Mouse (Mus musculus): ENCODE results near the gene Rit1. TPM values are rescaled to one million over a fixed set of nuclear protein-coding genes. Genes with fewer than 3 reads are reported as not detected.
"Not testable (repeated sequence)": the region's sequence is repeated elsewhere in the genome, so short reads cannot be mapped to it uniquely, and the experiment has no call there.

Gene Rit1
- polyA plus RNA-seq, 1 experiment from 2014 or later, result 36.0 TPM

GRCm38 (mm10) chr3:88746871-88747231 lies 30.2 kb downstream of the Rit1 start:
- WGBS, result 95% methylated on average over 4 of the region's 4 CpGs
- no peak overlapping the region for H3K4me3 ChIP-seq (ENCODE audit: low read depth, low read length)
- no peak for DNase-seq (ENCODE audit: low spot score)

GRCm38 (mm10) chr3:88754283-88754682 lies 37.6 kb downstream of the Rit1 start:
- no peak for DNase-seq (ENCODE audit: low spot score)
- WGBS, result 80% methylated on average over 4 of the region's 4 CpGs
- no peaks in the 10 kb centered on the region for H3K27me3 ChIP-seq (ENCODE audit: control insufficient read depth, insufficient read depth, low read length)
- no peaks in the 10 kb centered on the region for H3K4me1 ChIP-seq (ENCODE audit: control insufficient read depth, insufficient read depth, low read length)
- H3K4me2 ChIP-seq (ENCODE audit: low read depth, severe bottlenecking), result no peak overlapping the region
- no peak overlapping the region for H3K4me3 ChIP-seq (ENCODE audit: low read depth, low read length)
- no peaks in the 10 kb centered on the region; the same call in 1 of the 2 replicates for H3K36me3 ChIP-seq (ENCODE audit: control insufficient read depth, insufficient read depth, low read length)
- H3K9ac ChIP-seq (ENCODE audit: low read length), result no peak overlapping the region
- no peaks in the 10 kb centered on the region for H3K9me3 ChIP-seq (ENCODE audit: control insufficient read depth, low read length)
- no peak overlapping the region for H3K27ac ChIP-seq (replicated peaks; ENCODE audit: low read depth, low read length)
- ATAC-seq (ENCODE audit: insufficient number of reproducible peaks, low FRiP score, low TSS enrichment, low read depth), result no peak

More at GRCm38 (mm10) chr3:88746871-88747231, 30.2 kb downstream of the Rit1 start:
- H3K27ac ChIP-seq (replicated peaks; ENCODE audit: low read depth, low read length), result no peak overlapping the region
- H3K9ac ChIP-seq (ENCODE audit: low read length), result no peak overlapping the region
- no peak overlapping the region for H3K4me2 ChIP-seq (ENCODE audit: low read depth, severe bottlenecking)
- peaks cover 6% of the 10 kb centered on the region; the same call in 1 of the 2 replicates for H3K9me3 ChIP-seq (ENCODE audit: control insufficient read depth, low read length)
- no peak for ATAC-seq (ENCODE audit: insufficient number of reproducible peaks, low FRiP score, low TSS enrichment, low read depth)
- no peaks in the 10 kb centered on the region for H3K27me3 ChIP-seq (ENCODE audit: control insufficient read depth, insufficient read depth, low read length)
- peaks cover 21% of the 10 kb centered on the region for H3K36me3 ChIP-seq (ENCODE audit: control insufficient read depth, insufficient read depth, low read length)
- no peaks in the 10 kb centered on the region for H3K4me1 ChIP-seq (ENCODE audit: control insufficient read depth, insufficient read depth, low read length)

- Histone ChIP-seq H3K4me3 (ENCODE audit: low read depth, low read length) (no peak overlapping the region), H3K36me3 (ENCODE audit: control insufficient read depth, insufficient read depth, low read length) (no peaks in the 10 kb centered on the region; the same call in 1 of the 2 replicates), H3K9ac (ENCODE audit: low read length) (no peak overlapping the region), H3K4me2 (ENCODE audit: low read depth, severe bottlenecking) (no peak overlapping the region), H3K9me3 (ENCODE audit: control insufficient read depth, low read length) (no peaks in the 10 kb centered on the region), H3K27ac (replicated peaks; ENCODE audit: low read depth, low read length) (no peak overlapping the region), H3K4me1 (ENCODE audit: control insufficient read depth, insufficient read depth, low read length) (no peaks in the 10 kb centered on the region), H3K27me3 (ENCODE audit: control insufficient read depth, insufficient read depth, low read length) (no peaks in the 10 kb centered on the region)
- no peak for ATAC-seq (ENCODE audit: insufficient number of reproducible peaks, low FRiP score, low TSS enrichment, low read depth)
- WGBS, result 64% methylated on average over 3 of the region's 3 CpGs
- DNase-seq (ENCODE audit: low spot score), result no peak
These were observed 38.9 kb downstream of the Rit1 start for GRCm38 (mm10) chr3:88755541-88755940.

GRCm38 (mm10) chr3:88756276-88756675 lies 39.6 kb downstream of the Rit1 start:
- no peak overlapping the region for H3K4me3 ChIP-seq (ENCODE audit: low read depth, low read length)
- H3K27ac ChIP-seq (replicated peaks; ENCODE audit: low read depth, low read length), result no peak overlapping the region
- H3K4me1 ChIP-seq (ENCODE audit: control insufficient read depth, insufficient read depth, low read length), result no peaks in the 10 kb centered on the region
- H3K9me3 ChIP-seq (ENCODE audit: control insufficient read depth, low read length), result no peaks in the 10 kb centered on the region
- no peak for ATAC-seq (ENCODE audit: insufficient number of reproducible peaks, low FRiP score, low TSS enrichment, low read depth)
- no peak overlapping the region for H3K4me2 ChIP-seq (ENCODE audit: low read depth, severe bottlenecking)
- H3K27me3 ChIP-seq (ENCODE audit: control insufficient read depth, insufficient read depth, low read length), result no peaks in the 10 kb centered on the region
- 60% methylated on average over 4 of the region's 4 CpGs for WGBS
- DNase-seq (ENCODE audit: low spot score), result no peak
- H3K36me3 ChIP-seq (ENCODE audit: control insufficient read depth, insufficient read depth, low read length), result no peaks in the 10 kb centered on the region; the same call in 1 of the 2 replicates
- H3K9ac ChIP-seq (ENCODE audit: low read length), result no peak overlapping the region

GRCm38 (mm10) chr3:88758045-88758500 lies 41.4 kb downstream of the Rit1 start:
- WGBS, result 21% methylated on average over 5 of the region's 5 CpGs
- no peaks in the 10 kb centered on the region for H3K27me3 ChIP-seq (ENCODE audit: control insufficient read depth, insufficient read depth, low read length)
- H3K36me3 ChIP-seq (ENCODE audit: control insufficient read depth, insufficient read depth, low read length), result no peaks in the 10 kb centered on the region; the same call in 1 of the 2 replicates
- H3K9ac ChIP-seq (ENCODE audit: low read length), result 0 out of 2 replicates have a peak overlapping the region, but pooled peaks have one; percentile 19
- ATAC-seq (ENCODE audit: insufficient number of reproducible peaks, low FRiP score, low TSS enrichment, low read depth) (no peak), DNase-seq (ENCODE audit: low spot score) (no peak)
- H3K4me2 ChIP-seq (ENCODE audit: low read depth, severe bottlenecking), result no peak overlapping the region
- no peak overlapping the region; the same call in 1 of the 2 replicates for H3K27ac ChIP-seq (replicated peaks; ENCODE audit: low read depth, low read length)
- H3K9me3 ChIP-seq (ENCODE audit: control insufficient read depth, low read length), result no peaks in the 10 kb centered on the region
- H3K4me1 ChIP-seq (ENCODE audit: control insufficient read depth, insufficient read depth, low read length), result no peaks in the 10 kb centered on the region
- no peak overlapping the region for H3K4me3 ChIP-seq (ENCODE audit: low read depth, low read length)

GRCm38 (mm10) chr3:88761619-88762018 lies 45.0 kb downstream of the Rit1 start:
- 95% methylated on average over 19 of the region's 19 CpGs for WGBS
- ATAC-seq (ENCODE audit: insufficient number of reproducible peaks, low FRiP score, low TSS enrichment, low read depth), result no peak
- H3K4me2 ChIP-seq (ENCODE audit: low read depth, severe bottlenecking), result no peak overlapping the region
- H3K27ac ChIP-seq (replicated peaks; ENCODE audit: low read depth, low read length), result no peak overlapping the region
- DNase-seq (ENCODE audit: low spot score), result no peak
- no peak overlapping the region for H3K9ac ChIP-seq (ENCODE audit: low read length)
- H3K36me3 ChIP-seq (ENCODE audit: control insufficient read depth, insufficient read depth, low read length), result no peaks in the 10 kb centered on the region; the same call in 1 of the 2 replicates
- no peaks in the 10 kb centered on the region for H3K9me3 ChIP-seq (ENCODE audit: control insufficient read depth, low read length)
- no peaks in the 10 kb centered on the region for H3K27me3 ChIP-seq (ENCODE audit: control insufficient read depth, insufficient read depth, low read length)
- H3K4me3 ChIP-seq (ENCODE audit: low read depth, low read length), result no peak overlapping the region
- H3K4me1 ChIP-seq (ENCODE audit: control insufficient read depth, insufficient read depth, low read length), result no peaks in the 10 kb centered on the region

GRCm38 (mm10) chr3:88762401-88762831 lies 45.8 kb downstream of the Rit1 start:
- 76% methylated on average over 6 of the region's 6 CpGs for WGBS
- no peak overlapping the region for H3K4me2 ChIP-seq (ENCODE audit: low read depth, severe bottlenecking)
- no peaks in the 10 kb centered on the region for H3K4me1 ChIP-seq (ENCODE audit: control insufficient read depth, insufficient read depth, low read length)
- DNase-seq (ENCODE audit: low spot score) (no peak), ATAC-seq (ENCODE audit: insufficient number of reproducible peaks, low FRiP score, low TSS enrichment, low read depth) (no peak)
- H3K4me3 ChIP-seq (ENCODE audit: low read depth, low read length), result no peak overlapping the region
- no peaks in the 10 kb centered on the region for H3K27me3 ChIP-seq (ENCODE audit: control insufficient read depth, insufficient read depth, low read length)
- H3K9me3 ChIP-seq (ENCODE audit: control insufficient read depth, low read length), result no peaks in the 10 kb centered on the region
- no peak overlapping the region for H3K27ac ChIP-seq (replicated peaks; ENCODE audit: low read depth, low read length)
- no peaks in the 10 kb centered on the region; the same call in 1 of the 2 replicates for H3K36me3 ChIP-seq (ENCODE audit: control insufficient read depth, insufficient read depth, low read length)
- no peak overlapping the region for H3K9ac ChIP-seq (ENCODE audit: low read length)

GRCm38 (mm10) chr3:88771189-88771940 lies 54.7 kb downstream of the Rit1 start:
- H3K9ac ChIP-seq (ENCODE audit: low read length); H3K4me1 ChIP-seq (ENCODE audit: control insufficient read depth, insufficient read depth, low read length); H3K9me3 ChIP-seq (ENCODE audit: control insufficient read depth, low read length); H3K27me3 ChIP-seq (ENCODE audit: control insufficient read depth, insufficient read depth, low read length); H3K36me3 ChIP-seq (ENCODE audit: control insufficient read depth, insufficient read depth, low read length): not testable (repeated sequence)
- under 1% methylated on average over 17 of the region's 28 CpGs for WGBS
- DNase-seq (ENCODE audit: low spot score), result peak; percentile 43
- Histone ChIP-seq H3K4me2 (ENCODE audit: low read depth, severe bottlenecking) (peak overlapping the region; percentile 41), H3K4me3 (ENCODE audit: low read depth, low read length) (peak overlapping the region; percentile 34), H3K27ac (replicated peaks; ENCODE audit: low read depth, low read length) (peak overlapping the region; percentile 60)
- peak; percentile 66 for ATAC-seq (ENCODE audit: insufficient number of reproducible peaks, low FRiP score, low TSS enrichment, low read depth)

Measured in limb, embryonic 11.5 days (tissue).